Mouse (Mus musculus): Measurements from ENCODE around the gene Cltc. TPM values are rescaled to one million over a fixed set of nuclear protein-coding genes. Genes with fewer than 3 reads are reported as not detected.
"Not testable (repeated sequence)": the region's sequence is repeated elsewhere in the genome, so short reads cannot be mapped to it uniquely, and the experiment has no call there.

The Cltc gene
- polyA plus RNA-seq, 1 experiment from 2014 or later: 133 TPM

DNA sequence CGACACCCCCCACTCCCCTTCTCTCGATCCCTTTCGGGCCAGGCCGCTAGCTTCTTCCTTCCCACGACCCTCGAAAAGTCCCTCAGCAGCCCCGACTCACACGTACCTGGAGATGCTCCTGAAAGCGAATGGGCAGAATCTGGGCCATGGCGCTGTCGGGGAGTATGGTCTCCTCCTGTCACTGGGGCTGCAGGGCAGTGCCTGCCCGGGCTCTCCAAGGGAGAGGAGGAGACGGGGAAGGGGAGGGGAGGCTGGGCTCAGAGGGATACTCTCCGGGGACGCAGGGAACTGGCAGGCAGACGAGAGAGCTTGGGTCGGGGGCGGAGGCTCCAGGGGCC, 254 bp downstream of the Cltc start:
- H3K9ac ChIP-seq: peak overlapping the region; percentile 99
- H3K4me1 ChIP-seq: peaks cover 68% of the 10 kb centered on the region
- peak overlapping the region; percentile 100 for H3K27ac ChIP-seq
- H3K4me3 ChIP-seq: peak overlapping the region; percentile 100
- ATAC-seq: peak; percentile 36
- no peaks in the 10 kb centered on the region for H3K27me3 ChIP-seq (replicated peaks)
- peak overlapping the region; percentile 92 for H3K4me2 ChIP-seq
- peaks cover 29% of the 10 kb centered on the region for H3K36me3 ChIP-seq
- H3K9me3 ChIP-seq (replicated peaks): no peaks in the 10 kb centered on the region
- under 1% methylated on average over 18 of the region's 18 CpGs for WGBS (ENCODE audit: insufficient replicate concordance)

DNA sequence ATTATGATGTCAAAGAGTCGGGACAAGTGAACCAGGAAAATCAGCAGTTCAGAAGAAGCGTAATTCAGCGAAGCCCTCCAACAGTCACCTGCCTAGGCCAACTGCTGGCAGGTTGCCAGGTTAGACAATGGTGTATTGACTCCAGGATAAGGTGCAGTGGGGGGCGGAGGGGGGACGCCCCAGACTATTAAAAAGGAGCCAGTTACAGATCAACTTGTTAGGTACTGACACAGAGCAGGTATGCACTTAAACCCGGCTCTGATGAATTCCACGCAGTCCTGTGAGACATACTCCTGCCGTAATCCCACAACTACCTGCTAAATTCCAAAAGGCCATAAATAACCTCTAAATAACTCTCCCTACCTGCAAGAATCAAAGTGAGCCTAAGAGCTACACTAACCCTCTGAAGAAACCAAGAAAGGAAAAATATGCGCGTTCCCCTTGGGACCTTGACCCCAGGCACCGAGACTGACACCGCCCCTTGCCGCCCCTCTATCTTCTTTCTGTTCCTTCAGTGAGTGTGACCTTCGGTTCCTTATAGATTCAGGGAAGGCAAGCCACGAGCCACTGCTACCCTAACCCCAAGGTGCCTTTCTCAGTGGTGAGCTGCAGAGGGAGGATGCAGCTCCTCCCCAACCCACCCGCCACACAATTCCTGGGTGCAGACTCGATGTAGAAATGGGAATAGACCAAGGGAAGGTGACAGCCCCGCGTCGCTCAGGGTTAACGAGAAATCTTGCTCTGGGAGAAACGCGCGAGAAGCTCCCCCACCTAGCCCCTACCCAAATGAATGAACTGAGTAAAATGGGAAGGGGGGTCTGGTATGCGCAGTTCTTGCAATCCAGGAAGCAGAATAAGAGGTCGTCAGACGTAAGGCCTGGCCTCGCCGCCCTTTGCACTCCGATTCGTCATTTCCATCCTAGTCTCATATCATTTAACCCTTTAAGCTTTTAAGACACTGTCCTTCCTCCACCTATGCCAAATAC, 916 bp downstream of the Cltc start:
- peak overlapping the region; percentile 99 for H3K9ac ChIP-seq
- H3K4me2 ChIP-seq: peak overlapping the region; percentile 92
- peaks cover 73% of the 10 kb centered on the region for H3K4me1 ChIP-seq
- peaks cover 31% of the 10 kb centered on the region for H3K36me3 ChIP-seq
- H3K27ac ChIP-seq: peak overlapping the region; percentile 100
- ATAC-seq: 0 out of 2 replicates have a peak, but pooled peaks have one; percentile 4
- WGBS (ENCODE audit: insufficient replicate concordance): 3% methylated on average over 31 of the region's 31 CpGs
- H3K27me3 ChIP-seq (replicated peaks): no peaks in the 10 kb centered on the region
- H3K9me3 ChIP-seq (replicated peaks): no peaks in the 10 kb centered on the region
- H3K4me3 ChIP-seq: peak overlapping the region; percentile 100

DNA sequence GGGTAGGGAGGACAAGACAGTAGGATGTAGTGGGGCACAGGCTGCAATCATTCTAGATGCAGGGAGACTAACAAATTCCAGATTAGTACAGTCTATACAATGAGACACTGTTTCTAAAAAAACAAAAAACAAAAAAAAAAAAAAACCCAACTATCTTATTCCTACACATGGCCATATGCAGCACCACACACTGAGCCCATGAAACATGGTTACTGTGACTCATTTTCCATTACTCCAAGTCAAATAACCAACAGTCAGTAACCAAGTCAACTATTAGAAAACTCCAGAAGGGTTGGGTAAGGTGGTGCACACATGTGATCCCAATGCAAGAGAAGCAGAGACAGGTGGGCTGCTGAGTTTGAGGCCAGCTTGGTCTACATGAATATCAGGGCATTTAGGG, 5.0 kb downstream of the Cltc start:
- Histone ChIP-seq H3K36me3 (peaks cover 37% of the 10 kb centered on the region), H3K4me3 (no peak overlapping the region), H3K9me3 (replicated peaks) (no peaks in the 10 kb centered on the region), H3K9ac (peak overlapping the region; percentile 53; the same call in 1 of the 2 replicates), H3K27ac (peak overlapping the region; percentile 69), H3K27me3 (replicated peaks) (no peaks in the 10 kb centered on the region), H3K4me2 (peak overlapping the region; percentile 43), H3K4me1 (peaks cover 77% of the 10 kb centered on the region)
- ATAC-seq: peak; percentile 30; the same call in 1 of the 2 replicates

- Histone ChIP-seq H3K4me2 (peak overlapping the region; percentile 41), H3K27ac (peak overlapping the region; percentile 69), H3K9ac (0 out of 2 replicates have a peak overlapping the region, but pooled peaks have one; percentile 17), H3K9me3 (replicated peaks) (no peaks in the 10 kb centered on the region), H3K4me1 (peaks cover 87% of the 10 kb centered on the region), H3K27me3 (replicated peaks) (no peaks in the 10 kb centered on the region), H3K36me3 (peaks cover 40% of the 10 kb centered on the region), H3K4me3 (peak overlapping the region; percentile 9; the same call in 1 of the 2 replicates)
- WGBS (ENCODE audit: insufficient replicate concordance): 84% methylated on average over 1 of the region's 1 CpGs
- peak; percentile 54; the same call in 1 of the 2 replicates for ATAC-seq
These were observed 6.4 kb downstream of the Cltc start for GRCm38 (mm10) chr11:86751010-86751409.

DNA sequence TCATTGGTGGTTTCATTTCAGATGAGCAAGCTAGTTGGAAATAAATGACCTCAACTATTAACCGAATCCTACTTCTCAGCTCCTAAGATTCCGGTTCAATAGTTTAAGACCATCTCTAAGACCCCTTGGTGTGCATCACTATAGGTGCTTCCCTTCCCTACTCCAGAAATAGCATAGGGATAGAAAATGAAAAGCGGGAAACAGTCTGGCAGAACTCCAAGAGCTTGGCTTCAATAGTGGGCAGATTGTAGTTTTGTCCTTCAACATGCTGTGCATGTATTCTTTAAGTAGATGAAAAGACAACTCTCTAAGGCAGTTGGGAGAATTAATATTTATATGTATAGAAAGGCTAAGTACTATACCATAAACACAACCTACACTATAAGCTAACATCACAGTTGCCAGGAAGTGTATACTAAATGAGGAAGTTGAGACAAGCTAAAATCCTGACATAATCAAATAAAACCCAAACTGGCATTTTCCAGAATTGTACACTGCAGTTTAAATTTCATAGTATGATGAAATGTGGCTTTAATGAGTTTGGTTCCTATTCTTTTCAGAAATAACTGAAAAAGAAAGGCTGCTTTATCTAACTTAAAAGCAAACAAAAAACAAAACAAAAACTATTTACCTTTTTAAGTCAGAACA, 7.5 kb downstream of the Cltc start:
- WGBS (ENCODE audit: insufficient replicate concordance): 87% methylated on average over 3 of the region's 3 CpGs

GRCm38 (mm10) chr11:86745634-86746404, 11.5 kb downstream of the Cltc start:
- peaks cover 7% of the 10 kb centered on the region; the same call in 1 of the 2 replicates for H3K36me3 ChIP-seq
- peak overlapping the region; percentile 47 for H3K9ac ChIP-seq
- ATAC-seq: no peak
- peak overlapping the region; percentile 82 for H3K27ac ChIP-seq
- no peaks in the 10 kb centered on the region for H3K27me3 ChIP-seq (replicated peaks)
- WGBS (ENCODE audit: insufficient replicate concordance): 55% methylated on average over 3 of the region's 3 CpGs
- 0 out of 2 replicates have a peak overlapping the region, but pooled peaks have one; percentile 12 for H3K4me3 ChIP-seq
- H3K4me2 ChIP-seq: peak overlapping the region; percentile 36
- H3K9me3 ChIP-seq (replicated peaks): no peaks in the 10 kb centered on the region
- peaks cover 91% of the 10 kb centered on the region for H3K4me1 ChIP-seq

More for the DNA sequence above, 7.5 kb downstream of the Cltc start:
- Histone ChIP-seq H3K4me3 (no peak overlapping the region), H3K4me1 (peaks cover 90% of the 10 kb centered on the region), H3K4me2 (peak overlapping the region; percentile 17; the same call in 1 of the 2 replicates), H3K27ac (peak overlapping the region; percentile 49; the same call in 1 of the 2 replicates), H3K9ac (0 out of 2 replicates have a peak overlapping the region, but pooled peaks have one; percentile 3), H3K36me3 (peaks cover 35% of the 10 kb centered on the region), H3K27me3 (replicated peaks) (no peaks in the 10 kb centered on the region), H3K9me3 (replicated peaks) (no peaks in the 10 kb centered on the region)
- ATAC-seq: no peak

DNA sequence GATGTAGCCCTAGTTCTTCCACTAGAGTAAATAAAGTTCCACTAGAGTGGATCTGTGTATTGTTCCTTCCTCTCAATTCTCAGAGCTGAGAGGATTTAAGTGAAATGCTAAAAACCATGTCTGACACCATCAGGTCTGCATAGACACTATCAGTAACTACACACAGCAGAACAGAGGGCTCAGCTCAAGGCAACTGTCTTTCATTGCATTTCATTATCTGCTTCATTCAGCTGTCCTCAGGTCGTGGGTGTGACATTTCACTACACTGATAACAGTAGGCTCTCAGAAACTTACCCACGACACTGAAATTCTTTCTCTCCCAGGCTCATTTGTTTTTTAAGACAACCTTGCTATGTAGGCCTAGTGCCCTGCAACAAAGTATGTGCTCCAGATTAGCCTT, 14.8 kb downstream of the Cltc start:
- Histone ChIP-seq H3K4me3 (peak overlapping the region; percentile 35), H3K9me3 (replicated peaks) (no peaks in the 10 kb centered on the region), H3K4me1 (peaks cover 97% of the 10 kb centered on the region), H3K9ac (peak overlapping the region; percentile 66), H3K27ac (peak overlapping the region; percentile 91), H3K36me3 (peaks cover 10% of the 10 kb centered on the region), H3K4me2 (peak overlapping the region; percentile 69), H3K27me3 (replicated peaks) (no peaks in the 10 kb centered on the region)
- WGBS (ENCODE audit: insufficient replicate concordance): 6% methylated on average over 2 of the region's 2 CpGs
- peak; percentile 97 for ATAC-seq

- H3K4me2 ChIP-seq: peak overlapping the region; percentile 69
- peaks cover 15% of the 10 kb centered on the region for H3K36me3 ChIP-seq
- 68% methylated on average over 5 of the region's 5 CpGs for WGBS (ENCODE audit: insufficient replicate concordance)
- H3K27ac ChIP-seq: peak overlapping the region; percentile 91
- no peaks in the 10 kb centered on the region for H3K27me3 ChIP-seq (replicated peaks)
- H3K9ac ChIP-seq: peak overlapping the region; percentile 66
- H3K4me3 ChIP-seq: no peak overlapping the region
- no peak for ATAC-seq
- no peaks in the 10 kb centered on the region for H3K9me3 ChIP-seq (replicated peaks)
- H3K4me1 ChIP-seq: peaks cover 94% of the 10 kb centered on the region
These were observed 15.9 kb downstream of the Cltc start for GRCm38 (mm10) chr11:86741505-86741904.

DNA sequence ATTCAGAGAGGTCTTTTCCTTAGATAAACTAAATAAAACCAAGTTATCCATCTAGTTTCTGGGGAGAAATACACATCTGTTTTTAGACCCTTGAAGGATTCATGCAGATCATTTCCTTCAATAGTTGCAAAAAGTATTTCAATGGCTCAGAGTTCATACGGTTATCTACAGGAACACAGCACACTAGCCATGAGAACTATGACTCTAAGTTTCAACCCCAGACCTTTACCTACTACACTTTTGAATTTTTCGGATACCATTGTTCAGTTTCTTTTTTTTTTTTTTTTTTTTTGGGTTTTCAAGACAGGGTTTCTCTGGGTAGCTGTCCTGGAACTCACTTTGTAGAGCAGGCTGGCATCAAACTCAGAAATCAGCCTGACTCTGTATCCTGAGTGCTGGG, 17.9 kb downstream of the Cltc start:
- peak overlapping the region; percentile 69 for H3K4me2 ChIP-seq
- ATAC-seq: no peak
- H3K27ac ChIP-seq: peak overlapping the region; percentile 78
- H3K4me1 ChIP-seq: peaks cover 81% of the 10 kb centered on the region
- peaks cover 30% of the 10 kb centered on the region for H3K36me3 ChIP-seq
- no peaks in the 10 kb centered on the region for H3K9me3 ChIP-seq (replicated peaks)
- peak overlapping the region; percentile 37; the same call in 1 of the 2 replicates for H3K9ac ChIP-seq
- no peaks in the 10 kb centered on the region for H3K27me3 ChIP-seq (replicated peaks)
- WGBS (ENCODE audit: insufficient replicate concordance): 40% methylated on average over 2 of the region's 2 CpGs
- no peak overlapping the region for H3K4me3 ChIP-seq

DNA sequence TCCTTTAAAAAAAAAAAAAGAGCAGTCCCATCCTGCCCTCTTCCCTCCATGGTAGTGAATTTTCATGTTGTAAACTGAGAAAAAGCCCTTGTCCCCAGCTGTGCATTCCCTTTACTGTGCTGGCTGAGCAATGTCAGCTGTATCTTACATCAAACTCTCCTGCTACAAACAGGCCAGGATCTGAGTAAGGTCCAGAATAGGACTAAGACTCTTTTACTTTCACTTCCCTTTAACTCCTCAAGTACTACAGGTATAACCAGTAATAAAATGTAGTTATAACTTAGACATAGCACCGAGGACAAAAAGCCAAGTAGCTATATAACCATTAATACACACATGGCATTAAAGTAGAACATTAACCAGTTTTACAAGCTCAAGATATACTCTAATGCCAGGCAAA, 18.4 kb downstream of the Cltc start:
- H3K4me3 ChIP-seq: no peak overlapping the region
- peak overlapping the region; percentile 37; the same call in 1 of the 2 replicates for H3K9ac ChIP-seq
- 83% methylated on average over 1 of the region's 1 CpGs for WGBS (ENCODE audit: insufficient replicate concordance)
- H3K27ac ChIP-seq: peak overlapping the region; percentile 78
- peaks cover 77% of the 10 kb centered on the region for H3K4me1 ChIP-seq
- peaks cover 35% of the 10 kb centered on the region for H3K36me3 ChIP-seq
- H3K27me3 ChIP-seq (replicated peaks): no peaks in the 10 kb centered on the region
- no peak for ATAC-seq
- no peaks in the 10 kb centered on the region for H3K9me3 ChIP-seq (replicated peaks)
- peak overlapping the region; percentile 69 for H3K4me2 ChIP-seq

- not testable (repeated sequence) for H3K9me3 ChIP-seq (replicated peaks); H3K4me3 ChIP-seq; ATAC-seq; H3K27me3 ChIP-seq (replicated peaks)
- peak overlapping the region; percentile 20; the same call in 1 of the 2 replicates for H3K4me2 ChIP-seq
- H3K27ac ChIP-seq: peak overlapping the region; percentile 78
- WGBS (ENCODE audit: insufficient replicate concordance): 88% methylated on average over 1 of the region's 1 CpGs
- peak overlapping the region; percentile 12; the same call in 1 of the 2 replicates for H3K9ac ChIP-seq
- H3K4me1 ChIP-seq: peaks cover 71% of the 10 kb centered on the region
- peaks cover 41% of the 10 kb centered on the region for H3K36me3 ChIP-seq
These were observed 19.1 kb downstream of the Cltc start for GRCm38 (mm10) chr11:86738308-86738707.

All from liver, embryonic 12.5 days (tissue).